Mouse (Mus musculus) heart, embryonic 16.5 days (tissue): ENCODE results near the gene Adgrg3. TPM values are rescaled to one million over a fixed set of nuclear protein-coding genes. Genes with fewer than 3 reads are reported as not detected.

Experiments used
- polyA plus RNA-seq: library from polyadenylated mRNA; unstranded; fragments of >200 nt; fragmentation: Nextera tagmentation; extraction: Ambion mirVana; gene quantifications from 2 replicates; pipeline ENCODE4 v1.2.1, GENCODE M21; 2015

Adgrg3 gene
- polyA plus RNA-seq, 1 experiment from 2014 or later = 5.2 TPM

Other genes starting within 250 kb of the Adgrg3 start
- gene Cx3cl1, start 245.7 kb upstream of the Adgrg3 start, polyA plus RNA-seq = 8.2 and 9.3 TPM in 2 replicates
- 0.44 and 0.51 TPM in 2 replicates for gene Ccl17, start 207.2 kb upstream of the Adgrg3 start, polyA plus RNA-seq
- gene Coq9, start 179.4 kb upstream of the Adgrg3 start, polyA plus RNA-seq = 194 and 209 TPM in 2 replicates
- gene Ciapin1, start 179.3 kb upstream of the Adgrg3 start, polyA plus RNA-seq = 88.2 and 98.8 TPM in 2 replicates
- 123 and 134 TPM in 2 replicates for gene Polr2c, start 160.2 kb upstream of the Adgrg3 start, polyA plus RNA-seq
- 28.9 and 33.7 TPM in 2 replicates for gene Dok4, start 141.4 kb upstream of the Adgrg3 start, polyA plus RNA-seq
- gene Ccdc102a, start 99.6 kb upstream of the Adgrg3 start, polyA plus RNA-seq = 17.4 and 19.8 TPM in 2 replicates
- gene Adgrg5, start 94.0 kb upstream of the Adgrg3 start, polyA plus RNA-seq = 0.71 and 1.4 TPM in 2 replicates
- 12.0 and 18.0 TPM in 2 replicates for gene Adgrg1, start 42.9 kb upstream of the Adgrg3 start, polyA plus RNA-seq
- gene Drc7, start 37.4 kb downstream of the Adgrg3 start, polyA plus RNA-seq = 0.46 and 0.56 TPM in 2 replicates
- gene Katnb1, start 63.5 kb downstream of the Adgrg3 start, polyA plus RNA-seq = 17.1 and 19.1 TPM in 2 replicates
- gene Kifc3, start 185.1 kb downstream of the Adgrg3 start, polyA plus RNA-seq = 16.9 and 23.0 TPM in 2 replicates